Mouse (Mus musculus) ES-Bruce4 (cell line): ENCODE results near the gene Mettl14.

Experiments used
- CTCF ChIP-seq: IDR thresholded peaks from one replicate; pipeline ENCODE4 v1.8.1; 2011; ENCODE audit warnings: low read depth, low read length
- EP300 ChIP-seq: IDR thresholded peaks from 2 replicates; pipeline ENCODE4 v1.6.1; 2011; ENCODE audit warnings: low read depth, low read length; ENCODE audit not compliant: insufficient read depth
- POLR2A ChIP-seq: IDR thresholded peaks from one replicate; pipeline ENCODE4 v1.8.1; 2011; ENCODE audit warnings: low read length; ENCODE audit not compliant: insufficient read depth

DNA sequence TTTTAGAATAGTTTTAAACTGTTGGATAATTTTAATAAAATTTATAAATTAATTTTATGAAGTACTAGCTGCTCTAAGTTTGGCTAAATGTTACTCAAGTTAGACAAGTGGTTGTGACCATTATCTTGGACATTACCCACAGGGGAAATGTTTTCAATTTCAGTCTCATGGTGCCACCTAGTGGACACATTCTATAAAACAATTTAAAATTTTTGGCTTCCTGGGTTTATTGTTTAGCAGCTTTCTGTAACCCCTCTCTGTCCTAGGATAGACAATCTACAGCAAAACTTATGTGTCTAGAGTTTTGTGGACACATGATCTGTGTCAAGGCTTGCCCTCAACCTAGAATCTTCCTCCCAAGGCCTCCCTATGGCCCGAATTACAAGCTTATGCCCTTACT lies 63.8 kb downstream of the Mettl14 start:
- TF ChIP-seq CTCF (no peak), POLR2A (no peak), EP300 (no peak)
